Mouse (Mus musculus): ENCODE measurements at regions not wholly inside any gene's neighbourhood (a gene's known extent, or its start where the extent isn't known, plus 50 kb on each side); places are given as distances from the start of the nearest gene placed in this dataset.
A peak's percentile ranks its signal among the peaks of the same experiment; 100 is the strongest.
"Not testable (repeated sequence)": the region's sequence is repeated elsewhere in the genome, so short reads cannot be mapped to it uniquely, and the experiment has no call there.

DNA sequence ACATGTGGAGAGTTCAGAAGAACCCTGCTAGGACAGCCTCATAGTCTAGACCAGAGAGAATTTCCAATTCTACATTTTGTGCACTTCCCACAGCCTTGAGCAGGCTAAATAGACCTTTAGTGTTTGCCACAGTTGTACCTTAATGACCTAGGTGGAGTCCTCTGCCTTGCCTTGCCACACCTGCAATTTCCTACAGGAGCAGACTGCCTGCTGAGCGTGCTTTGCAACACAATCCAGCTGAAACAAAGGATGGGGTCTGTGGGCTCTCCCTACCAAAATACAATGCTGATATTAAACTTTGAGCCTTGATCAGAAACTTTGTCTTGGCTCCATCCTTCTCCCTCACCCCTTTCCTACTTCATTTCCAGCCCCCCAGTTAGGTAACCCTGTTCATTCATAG, 326.0 kb upstream of the Snx7 start:
- DNase-seq = no peak

DNA sequence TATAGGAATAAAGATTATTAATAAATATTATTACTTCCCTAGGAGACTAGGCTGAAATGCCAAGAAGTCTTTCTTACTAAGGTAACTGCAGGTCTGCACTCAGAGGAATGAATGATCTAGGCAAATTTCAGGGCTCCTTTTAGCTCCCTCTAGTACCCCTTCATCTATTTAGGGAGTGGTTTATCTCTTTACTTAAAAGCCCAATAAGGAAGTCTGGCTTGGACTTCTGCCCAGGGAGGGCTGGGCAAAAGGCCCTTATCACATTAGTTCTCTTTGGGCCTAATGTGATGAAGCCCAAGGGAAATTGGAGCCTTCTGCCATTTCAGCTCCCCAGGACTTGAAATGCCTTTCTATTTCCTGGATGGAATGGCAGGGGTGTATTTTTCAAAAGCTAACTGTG, 320.6 kb upstream of the Snx7 start:
- DNase-seq = no peak

DNA sequence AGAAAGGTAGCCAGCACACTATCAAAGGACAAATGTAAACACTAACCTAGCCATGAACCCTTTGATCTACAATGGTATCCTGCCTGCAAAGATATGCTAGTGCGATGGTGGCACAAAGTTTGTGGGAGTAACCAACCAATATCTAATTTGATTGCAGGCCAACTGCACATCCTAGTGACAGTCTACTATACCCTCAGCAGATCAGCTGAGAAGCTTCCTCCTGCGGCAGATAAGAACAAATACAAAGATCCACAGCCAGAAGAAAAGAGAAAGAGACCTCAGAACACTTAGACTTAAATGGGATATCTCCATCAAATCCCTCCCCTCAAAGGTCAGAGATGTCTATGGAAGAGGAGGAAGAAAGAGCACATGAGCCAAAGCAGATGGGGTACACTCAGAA, 308.7 kb upstream of the Snx7 start:
- no peak for DNase-seq

DNA sequence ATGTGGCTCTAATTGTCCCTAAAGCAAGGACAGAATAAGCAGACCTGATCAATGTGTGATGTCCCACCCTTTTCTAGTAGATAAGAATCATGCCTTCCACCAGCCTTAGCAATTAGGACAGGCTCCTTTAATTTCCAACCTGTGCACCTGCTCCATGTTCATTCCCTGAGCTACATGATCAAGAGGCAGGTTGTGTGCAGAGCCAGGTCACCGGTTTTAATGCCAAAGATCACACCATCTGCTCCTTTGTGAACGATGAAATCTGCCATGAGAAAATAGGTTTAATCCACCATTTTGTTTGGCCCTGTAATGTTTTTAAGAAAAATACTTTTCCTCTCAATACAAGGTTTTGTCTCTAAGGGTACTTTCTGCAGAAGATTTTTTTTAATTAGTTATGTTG, 294.2 kb upstream of the Snx7 start:
- DNase-seq = no peak

DNA sequence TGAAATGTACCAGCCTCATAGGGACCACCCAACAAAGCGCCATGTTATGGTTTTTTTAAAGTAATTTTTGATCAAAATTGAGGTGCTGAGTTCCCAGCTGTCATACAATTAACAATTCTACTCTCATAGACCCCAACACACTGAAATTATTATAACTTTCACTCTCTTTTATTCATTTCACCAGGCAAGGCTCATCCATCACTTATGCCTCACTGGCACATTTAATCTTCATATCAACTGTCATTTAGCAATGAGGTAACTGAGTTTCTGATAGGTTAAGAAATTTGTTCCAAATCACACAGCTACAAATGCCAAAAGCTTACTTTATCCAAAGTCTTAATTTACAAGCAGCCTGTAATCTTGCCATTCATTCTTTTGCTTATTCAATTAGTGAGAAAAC, 276.1 kb upstream of the Snx7 start:
- no peak for DNase-seq

DNA sequence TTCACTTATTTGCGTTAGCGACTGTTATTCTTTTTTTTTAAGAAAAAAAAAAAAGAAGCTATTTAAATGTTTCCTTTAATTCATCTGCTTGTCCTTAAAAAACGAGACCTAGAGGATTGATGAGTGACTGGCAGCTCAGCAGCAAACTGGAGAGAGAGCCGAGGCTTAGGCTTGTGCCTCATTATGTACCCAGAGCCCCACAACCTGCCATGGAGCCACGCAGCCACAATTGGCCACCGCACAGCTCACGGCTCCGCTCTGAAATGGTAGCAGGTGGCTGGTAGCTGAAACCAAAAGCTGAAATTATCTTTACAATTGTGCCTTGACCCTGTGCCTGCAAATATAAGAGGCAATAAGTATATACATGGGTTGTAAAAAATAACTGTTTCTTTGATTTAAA, 273.0 kb upstream of the Snx7 start:
- no peak for DNase-seq

DNA sequence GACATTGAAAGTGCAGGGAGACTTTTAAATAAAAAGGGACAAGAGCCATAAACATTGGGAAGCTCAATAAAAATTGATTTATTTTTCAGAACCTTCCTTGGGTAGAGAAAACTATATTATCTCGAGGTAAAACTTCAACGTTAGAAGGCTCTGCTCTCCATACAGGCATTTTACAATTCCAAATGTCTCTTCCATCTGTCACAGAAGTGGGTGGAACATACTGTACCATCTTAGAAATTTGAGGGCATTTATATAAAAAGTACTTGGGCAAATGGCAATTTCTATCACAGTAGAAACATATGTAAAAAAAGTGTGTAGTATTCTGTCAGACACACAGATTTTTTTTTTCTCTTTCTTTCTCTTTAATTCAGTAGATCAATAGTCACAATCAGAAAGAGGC, 271.4 kb upstream of the Snx7 start:
- no peak for DNase-seq

DNA sequence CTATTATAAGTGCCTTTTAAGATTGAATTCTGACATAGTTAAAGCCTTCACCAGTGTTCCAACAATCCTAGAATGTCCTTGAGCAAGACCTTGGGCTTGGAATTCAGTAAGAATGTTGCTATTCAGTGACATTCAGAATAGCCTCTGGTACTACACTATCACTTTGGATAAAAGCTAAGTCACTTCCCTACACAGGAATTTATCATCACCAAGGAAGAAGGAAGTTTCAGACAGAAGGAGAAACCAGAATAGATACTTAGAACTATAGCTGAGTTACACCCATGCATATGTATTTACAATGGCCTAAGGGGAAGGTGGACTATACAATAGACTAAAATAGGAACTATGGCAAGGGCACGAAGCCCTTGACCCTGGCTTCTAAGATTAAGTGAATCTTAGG, 259.6 kb upstream of the Snx7 start:
- not testable (repeated sequence) for DNase-seq

DNA sequence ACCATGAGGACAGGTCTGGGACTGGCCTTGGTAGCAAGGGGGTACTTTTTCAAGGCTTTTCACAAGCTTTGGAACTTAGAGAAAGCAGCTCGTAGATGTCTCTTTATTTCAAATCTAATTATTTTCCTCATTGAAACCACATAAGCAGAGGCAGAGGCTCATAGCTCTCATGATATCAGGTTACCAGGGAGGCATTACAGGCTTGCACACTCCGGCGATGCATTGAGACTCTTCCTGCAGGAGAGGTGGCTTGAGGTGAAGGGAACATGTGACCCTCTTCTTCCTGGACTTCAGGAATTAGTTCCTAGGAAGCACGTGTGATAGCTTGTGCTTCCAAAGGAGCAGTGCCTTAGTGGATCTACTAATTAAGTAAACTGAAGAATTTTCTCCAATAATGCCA, 233.9 kb upstream of the Snx7 start:
- no peak for DNase-seq

DNA sequence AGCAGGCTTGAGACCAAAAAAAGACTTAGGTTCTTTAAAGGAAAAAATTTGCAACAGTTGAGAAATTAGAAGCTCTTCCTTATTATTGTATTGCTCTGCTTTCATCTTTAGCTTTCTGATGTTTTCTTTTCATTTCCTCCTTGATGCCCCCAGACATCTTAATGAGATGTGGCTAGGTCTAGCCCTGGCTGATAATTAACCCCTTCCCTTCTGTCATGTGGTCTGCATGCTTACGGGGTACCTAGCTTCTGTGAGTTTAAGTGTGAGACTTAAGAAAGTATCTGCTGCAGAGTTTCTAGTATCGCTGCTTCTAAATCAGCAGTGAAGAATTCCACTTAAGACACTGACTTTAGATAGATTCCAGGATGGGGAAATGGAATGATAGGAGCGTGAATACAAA, 215.8 kb upstream of the Snx7 start:
- no peak for DNase-seq

DNA sequence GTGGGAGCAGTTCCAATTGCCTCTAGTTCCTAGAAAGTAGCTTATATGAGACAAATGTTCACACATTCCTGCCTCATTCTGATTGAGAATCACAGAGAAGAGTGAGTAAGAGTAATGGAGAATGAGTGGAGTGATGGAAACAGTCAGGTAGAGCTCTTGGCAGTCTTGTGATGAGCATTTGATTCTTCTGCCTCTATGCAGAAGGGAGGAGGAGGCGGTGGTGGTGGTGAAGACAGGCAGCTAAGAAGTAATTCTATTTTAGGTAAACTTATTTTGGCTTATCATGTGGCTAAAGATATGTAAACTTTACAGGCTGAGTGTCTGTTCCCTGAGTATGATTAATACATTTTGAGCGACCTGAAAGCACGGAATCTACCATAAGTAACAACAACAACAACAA, 203.6 kb upstream of the Snx7 start:
- no peak for DNase-seq

DNA sequence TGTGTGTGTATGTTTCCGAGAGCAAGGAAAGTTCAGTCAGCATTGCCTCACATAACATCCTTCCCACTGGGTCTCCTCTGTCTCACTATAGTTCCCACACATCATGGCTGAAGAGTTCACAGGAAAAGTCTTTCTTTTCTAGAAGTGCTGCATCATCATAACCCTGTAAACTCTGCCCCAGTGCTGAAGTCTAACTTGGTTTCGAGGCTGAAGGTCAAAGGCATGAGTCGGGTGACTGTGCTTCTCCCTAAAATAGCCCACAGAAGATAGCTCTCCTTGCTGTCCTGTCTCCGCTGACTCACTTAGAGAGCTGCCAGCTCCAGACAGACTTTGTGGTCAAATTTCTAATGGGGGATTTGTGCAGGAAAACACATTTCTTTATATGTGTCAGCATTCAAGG, 201.4 kb upstream of the Snx7 start:
- peak; percentile 28 for DNase-seq

DNA sequence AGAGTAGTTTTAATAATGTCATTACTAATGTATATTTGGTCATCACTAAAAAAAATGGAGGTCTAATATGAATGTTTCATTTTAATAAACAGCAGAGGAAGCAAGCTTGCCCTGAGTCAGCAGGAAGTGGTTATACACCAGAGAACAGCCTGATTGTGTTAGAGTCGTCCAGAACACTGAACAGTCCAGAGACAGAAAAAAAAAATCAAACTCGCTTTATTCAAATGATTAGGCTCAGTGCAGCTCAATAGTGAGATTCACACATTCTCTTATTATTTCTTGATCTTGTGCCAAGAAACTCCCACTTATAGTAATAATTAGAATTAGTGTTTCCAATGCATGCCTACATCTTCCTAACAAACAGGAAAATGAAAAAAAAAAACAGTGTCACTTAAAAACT, 194.9 kb upstream of the Snx7 start:
- no peak for DNase-seq

DNA sequence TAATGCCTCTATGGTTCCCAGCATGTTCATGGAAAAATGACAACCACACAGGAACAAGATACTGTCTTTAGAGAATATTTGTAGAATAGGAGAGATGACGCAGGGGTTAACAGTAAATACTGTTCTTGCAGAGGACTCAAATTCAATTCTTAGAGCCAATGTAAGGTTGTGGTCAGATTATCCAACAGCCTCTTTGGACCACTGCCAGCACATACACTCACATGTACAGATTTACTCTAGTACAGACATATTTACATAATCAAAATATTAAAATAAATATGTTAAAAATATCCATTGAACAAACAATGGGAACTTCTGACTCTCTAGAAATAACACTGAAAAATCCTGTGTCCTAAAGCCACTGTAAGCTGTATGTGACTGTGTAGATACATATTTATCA, 193.8 kb upstream of the Snx7 start:
- DNase-seq = no peak

DNA sequence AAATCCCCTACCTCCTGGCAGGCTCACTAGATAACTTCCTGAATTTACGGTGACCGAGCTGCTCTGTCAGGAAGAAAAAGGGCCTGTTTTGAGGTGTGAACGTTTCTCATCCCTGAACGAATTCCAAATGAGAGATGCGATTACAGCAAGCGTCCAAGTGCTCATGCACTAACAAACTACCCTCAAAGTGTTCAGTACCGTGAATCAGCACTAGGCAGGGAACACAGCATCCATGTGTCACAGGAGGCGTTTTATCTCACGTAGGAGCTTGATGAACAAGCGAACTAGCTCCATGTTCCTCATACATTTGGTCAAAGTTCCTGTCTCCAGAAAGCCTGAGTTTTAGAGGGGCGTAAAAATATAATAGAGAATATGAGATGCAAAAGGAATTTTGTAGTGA, 178.3 kb upstream of the Snx7 start:
- no peak for DNase-seq

DNA sequence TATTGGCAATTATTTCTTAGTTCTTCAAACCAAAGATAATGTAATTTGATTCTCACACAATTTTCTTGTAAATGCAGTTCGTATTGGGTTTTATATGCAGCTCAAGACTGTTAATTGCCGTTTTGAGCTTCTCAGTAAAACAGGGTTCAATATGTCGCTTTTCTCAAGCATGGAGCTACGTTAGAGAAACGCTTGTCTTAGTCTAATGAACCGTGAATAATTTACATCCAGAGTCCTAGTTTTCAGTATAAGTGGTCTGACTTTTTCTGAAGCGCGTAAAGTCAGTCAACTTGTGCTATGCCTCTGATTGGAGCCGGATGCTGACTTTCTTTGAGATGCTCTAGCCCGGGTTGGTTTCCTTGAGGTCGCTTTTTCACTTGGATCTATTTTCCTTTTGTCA, 177.8 kb upstream of the Snx7 start:
- DNase-seq = no peak

DNA sequence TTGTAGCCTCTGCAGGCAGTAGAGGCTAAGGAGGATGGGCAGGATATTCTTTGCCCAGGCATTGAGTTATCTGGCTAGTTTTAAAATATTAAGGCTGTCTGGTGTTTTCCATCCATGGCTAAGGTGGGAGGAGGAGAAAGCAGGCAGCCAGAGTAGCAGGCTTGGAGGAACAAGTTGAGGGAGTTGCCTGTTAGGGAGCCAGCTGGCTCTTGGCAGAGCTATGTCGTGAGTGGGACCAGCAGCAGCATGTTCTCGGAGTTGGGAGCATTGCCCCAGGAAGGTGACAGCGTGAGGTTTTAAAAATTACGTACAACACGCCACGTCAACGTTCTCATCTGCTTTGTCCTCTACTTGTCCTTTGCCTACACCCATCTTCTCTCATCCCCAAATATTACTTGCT, 167.8 kb upstream of the Snx7 start:
- no peak for DNase-seq

DNA sequence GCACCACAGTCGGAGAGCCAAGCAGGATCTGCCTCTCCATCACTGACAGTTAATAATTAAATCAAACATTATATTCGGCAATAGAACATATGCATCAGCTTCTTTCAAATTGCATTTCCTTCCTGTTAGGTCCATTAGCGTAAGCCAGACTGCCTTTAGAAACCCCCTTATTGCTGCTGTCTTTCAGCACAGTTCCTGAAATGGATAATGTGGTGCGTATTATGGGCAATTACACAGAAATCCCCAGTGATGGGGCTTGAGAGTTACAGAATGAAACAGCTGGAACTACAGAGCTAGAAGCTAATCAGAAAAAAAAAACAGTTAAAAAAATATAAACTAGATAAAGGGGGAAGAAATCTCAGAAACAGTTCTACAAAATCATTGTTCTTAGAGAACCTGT, 126.7 kb upstream of the Snx7 start:
- no peak for DNase-seq

DNA sequence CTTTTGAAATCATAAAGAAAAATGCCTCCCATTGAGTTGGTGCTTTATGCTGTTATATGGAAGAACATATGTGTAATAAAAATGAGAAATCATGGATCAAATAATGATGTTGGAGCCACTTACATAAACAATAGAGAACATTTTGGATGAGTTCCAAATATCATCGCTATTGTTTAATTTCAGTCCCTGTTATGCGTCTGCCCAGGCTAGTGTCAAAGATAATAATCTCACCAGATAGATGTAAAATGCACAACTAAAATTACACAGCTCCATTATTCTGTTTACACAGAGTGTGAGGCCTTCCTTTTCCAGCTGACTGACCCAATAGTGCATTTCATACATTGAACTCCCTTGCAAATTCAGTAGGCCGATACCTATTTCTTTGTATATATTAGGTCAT, 125.4 kb upstream of the Snx7 start:
- no peak for DNase-seq

DNA sequence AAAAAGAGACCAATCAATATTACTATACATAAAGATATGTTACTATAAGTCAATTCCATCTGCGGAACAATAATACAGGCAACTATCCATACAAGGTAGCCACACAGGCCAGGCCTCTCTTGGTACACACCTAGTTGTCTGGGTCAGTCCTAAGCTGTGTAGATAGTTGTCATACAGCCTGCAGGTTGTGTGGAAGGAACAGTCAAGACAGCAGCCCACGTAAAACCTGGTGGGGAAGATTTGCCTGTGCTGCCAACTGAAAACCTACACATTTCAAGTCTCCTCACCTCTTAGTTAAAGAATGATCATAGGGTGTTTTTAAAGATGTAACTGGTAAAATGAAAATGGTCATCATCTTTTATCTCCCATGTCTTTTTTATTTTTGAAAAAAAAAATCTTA, 121.8 kb upstream of the Snx7 start:
- no peak for DNase-seq

DNA sequence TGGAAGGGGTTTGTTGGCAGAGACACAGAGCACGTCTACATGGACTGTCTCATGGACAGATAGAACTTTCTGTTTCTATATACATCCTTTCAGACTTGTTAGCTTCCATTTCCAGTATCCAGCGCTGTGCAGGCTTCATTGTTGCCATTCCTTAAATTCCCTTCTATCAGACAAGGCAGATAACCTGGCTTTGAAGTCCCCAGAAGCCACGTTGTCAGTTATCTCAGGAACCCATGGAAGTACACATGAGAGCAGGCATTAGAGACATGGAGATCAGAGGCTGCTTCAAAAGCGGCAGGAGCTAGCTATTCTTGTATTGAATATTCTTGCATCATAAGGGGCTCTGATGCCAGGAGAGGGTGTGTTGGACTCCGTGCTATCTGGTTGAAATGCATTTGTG, 119.7 kb upstream of the Snx7 start:
- DNase-seq = no peak

DNA sequence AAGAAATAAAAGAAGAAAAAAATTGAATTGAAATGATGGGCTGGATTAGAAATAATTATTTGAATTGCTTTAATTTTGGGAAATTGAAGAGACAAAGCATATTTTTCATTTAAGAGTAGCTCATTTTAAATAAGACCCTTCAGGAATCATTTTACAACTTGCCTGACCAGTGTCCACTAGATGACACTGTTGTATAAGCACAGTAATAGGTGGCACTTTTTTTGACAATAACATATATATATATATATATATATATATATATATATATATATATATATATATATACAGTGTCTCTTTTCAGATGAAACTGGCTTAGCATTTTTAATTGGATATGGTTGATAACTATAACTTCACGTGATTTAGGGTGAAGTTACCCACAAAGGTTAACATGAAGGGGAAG, 106.9 kb upstream of the Snx7 start:
- no peak for DNase-seq

DNA sequence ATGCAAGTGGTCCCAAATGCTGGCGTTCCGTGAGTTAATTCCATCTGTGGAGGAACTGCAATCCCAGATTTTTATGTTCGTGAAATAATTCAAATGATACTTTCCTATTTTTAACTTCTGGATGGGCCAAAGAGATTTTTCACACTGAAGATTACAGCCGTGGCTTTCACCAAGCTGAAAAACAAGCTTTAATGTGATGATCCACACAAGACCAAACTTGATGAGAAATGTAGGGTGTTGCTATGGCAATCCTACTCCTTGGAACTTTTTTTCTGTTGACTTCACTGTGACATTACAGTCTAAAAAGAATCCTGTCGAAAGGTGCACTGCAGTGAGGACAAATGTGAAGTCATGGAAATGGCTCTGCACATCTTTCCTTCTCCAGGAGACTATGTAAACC, 100.1 kb upstream of the Snx7 start:
- no peak for DNase-seq

DNA sequence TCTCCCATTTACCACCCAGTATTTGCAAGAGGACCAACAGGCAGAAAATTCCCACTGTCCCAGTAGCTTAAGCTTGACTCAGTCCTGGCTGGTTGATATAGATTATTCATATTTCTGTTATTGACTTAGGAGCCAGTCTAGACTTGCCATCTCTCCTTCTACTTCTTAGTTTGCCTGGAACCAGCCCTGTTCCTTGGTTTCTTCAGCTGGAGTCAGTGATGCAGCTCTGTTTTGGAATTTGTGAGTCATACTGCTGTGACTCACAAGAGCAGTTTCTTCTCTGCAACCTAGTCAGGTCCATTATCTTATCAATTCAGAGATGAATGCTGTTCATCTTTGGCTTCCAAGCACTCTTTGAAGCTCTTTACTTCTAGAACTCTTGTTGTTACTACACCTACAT, 69.7 kb upstream of the Snx7 start:
- DNase-seq = peak; percentile 6

DNA sequence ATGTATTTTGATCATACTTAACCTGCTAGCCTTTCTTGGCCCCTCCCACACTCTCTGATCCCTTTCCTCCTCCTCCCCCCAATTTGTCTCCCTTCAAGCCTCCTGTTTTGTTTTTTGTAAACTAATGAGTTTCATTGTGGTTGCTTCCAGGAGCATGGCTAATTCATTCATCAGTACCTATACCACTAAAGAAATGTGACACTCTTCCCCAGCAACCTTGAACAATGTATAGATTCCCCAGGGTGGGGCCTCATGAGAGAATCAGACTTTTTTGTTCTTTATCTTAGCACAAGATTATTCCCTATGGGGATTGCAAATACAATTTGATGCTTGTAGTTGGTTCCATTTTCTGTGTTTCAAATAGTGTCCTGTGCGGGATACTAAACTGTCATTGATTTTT, 58.8 kb upstream of the Snx7 start:
- no peak for DNase-seq

Data from adrenal gland, postnatal 25 days (tissue).